Mouse (Mus musculus): Measurements from ENCODE around the gene Spg7. TPM values are rescaled to one million over a fixed set of nuclear protein-coding genes. Genes with fewer than 3 reads are reported as not detected.
"Not testable (repeated sequence)": the region's sequence is repeated elsewhere in the genome, so short reads cannot be mapped to it uniquely, and the experiment has no call there.

Spg7 gene
- polyA plus RNA-seq, 1 experiment from 2014 or later = 63.9 TPM

DNA sequence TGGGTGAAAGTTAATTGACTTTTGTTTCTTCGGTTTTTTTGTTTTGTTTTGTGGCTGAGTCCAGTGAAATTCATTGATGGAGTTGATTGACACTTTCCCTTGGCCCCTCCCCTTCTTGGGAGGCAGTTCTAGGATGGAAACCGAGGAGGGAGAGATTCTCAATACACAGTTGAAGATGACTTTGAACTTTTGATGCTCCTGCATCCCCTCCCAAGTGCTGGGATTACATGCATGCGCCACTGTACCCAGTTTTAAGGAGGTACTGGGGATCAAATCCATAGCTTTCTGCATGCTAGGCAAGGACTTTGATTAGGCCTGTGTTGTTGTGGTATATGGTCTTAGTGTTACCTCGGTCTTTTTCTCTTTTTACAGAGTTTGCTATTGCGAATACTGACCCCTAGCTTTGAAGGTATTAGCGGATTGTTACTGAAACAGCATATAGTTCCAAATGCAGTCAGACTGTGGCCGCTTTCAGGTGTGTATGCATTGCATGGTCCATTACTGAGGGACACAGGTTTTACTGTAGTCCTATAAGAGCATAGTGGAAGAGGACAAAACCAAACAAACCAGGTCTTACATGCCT, 3.5 kb downstream of the Spg7 start:
- peak overlapping the region; percentile 92 for H3K27ac ChIP-seq
- H3K36me3 ChIP-seq = peaks cover 22% of the 10 kb centered on the region
- no peaks in the 10 kb centered on the region for H3K9me3 ChIP-seq (replicated peaks)
- peak overlapping the region; percentile 95 for H3K4me3 ChIP-seq
- peaks cover 22% of the 10 kb centered on the region for H3K4me1 ChIP-seq
- H3K4me2 ChIP-seq (replicated peaks) = peak overlapping the region; percentile 68
- 41% methylated on average over 7 of the region's 7 CpGs for WGBS
- ATAC-seq (ENCODE audit: low FRiP score) = no peak
- H3K9ac ChIP-seq = peak overlapping the region; percentile 90
- H3K27me3 ChIP-seq = no peaks in the 10 kb centered on the region

DNA sequence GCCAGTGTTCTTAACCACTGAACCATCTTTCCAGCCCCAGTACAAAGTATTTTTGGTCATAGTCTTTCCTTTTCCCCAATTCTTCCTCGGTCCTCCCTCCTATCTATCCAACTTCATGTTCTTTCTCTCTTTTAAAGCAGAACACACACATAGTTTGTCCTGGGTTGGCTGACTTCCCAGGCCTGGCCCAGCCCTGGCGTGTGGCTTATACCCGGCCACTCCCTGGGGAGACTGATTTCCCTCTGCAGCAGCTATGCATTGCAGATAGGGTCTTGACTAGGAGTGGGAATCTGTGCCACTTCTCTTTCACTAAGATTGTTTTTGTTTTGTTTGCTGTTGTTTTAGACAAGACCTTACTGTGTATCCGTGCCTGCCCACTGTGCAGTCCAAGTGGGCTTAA, 8.4 kb downstream of the Spg7 start:
- H3K4me1 ChIP-seq = peaks cover 11% of the 10 kb centered on the region
- H3K27ac ChIP-seq = no peak overlapping the region
- H3K36me3 ChIP-seq = peaks cover 68% of the 10 kb centered on the region
- no peaks in the 10 kb centered on the region for H3K9me3 ChIP-seq (replicated peaks)
- H3K4me3 ChIP-seq = no peak overlapping the region
- no peaks in the 10 kb centered on the region for H3K27me3 ChIP-seq
- H3K4me2 ChIP-seq (replicated peaks) = no peak overlapping the region
- no peak overlapping the region for H3K9ac ChIP-seq
- WGBS = 87% methylated on average over 4 of the region's 4 CpGs
- ATAC-seq (ENCODE audit: low FRiP score) = no peak

DNA sequence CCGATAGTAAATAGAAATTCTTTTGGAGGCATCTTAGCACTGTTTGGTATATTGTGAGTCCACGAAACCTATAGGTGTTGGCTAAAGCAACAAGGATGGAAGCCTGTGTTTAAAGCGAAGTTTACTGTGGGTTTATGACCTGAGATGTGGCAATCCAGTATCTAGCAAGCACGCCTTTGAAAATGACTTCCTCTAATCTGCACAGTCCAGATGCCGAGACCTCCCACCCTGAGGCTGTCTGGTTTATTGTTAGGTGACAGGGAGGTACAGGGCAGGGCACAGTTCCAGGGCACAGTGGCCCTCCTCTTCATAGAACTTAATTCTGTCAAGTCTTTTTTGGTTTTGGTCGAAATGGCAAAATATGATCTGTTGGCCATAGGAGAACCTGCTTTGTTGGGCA, 14.5 kb downstream of the Spg7 start:
- H3K27me3 ChIP-seq = no peaks in the 10 kb centered on the region
- H3K4me3 ChIP-seq = no peak overlapping the region
- no peaks in the 10 kb centered on the region for H3K9me3 ChIP-seq (replicated peaks)
- H3K27ac ChIP-seq = no peak overlapping the region
- WGBS = 91% methylated on average over 6 of the region's 6 CpGs
- no peaks in the 10 kb centered on the region for H3K4me1 ChIP-seq
- no peak overlapping the region for H3K4me2 ChIP-seq (replicated peaks)
- H3K9ac ChIP-seq = no peak overlapping the region
- H3K36me3 ChIP-seq = peaks cover 94% of the 10 kb centered on the region
- no peak for ATAC-seq (ENCODE audit: low FRiP score)

DNA sequence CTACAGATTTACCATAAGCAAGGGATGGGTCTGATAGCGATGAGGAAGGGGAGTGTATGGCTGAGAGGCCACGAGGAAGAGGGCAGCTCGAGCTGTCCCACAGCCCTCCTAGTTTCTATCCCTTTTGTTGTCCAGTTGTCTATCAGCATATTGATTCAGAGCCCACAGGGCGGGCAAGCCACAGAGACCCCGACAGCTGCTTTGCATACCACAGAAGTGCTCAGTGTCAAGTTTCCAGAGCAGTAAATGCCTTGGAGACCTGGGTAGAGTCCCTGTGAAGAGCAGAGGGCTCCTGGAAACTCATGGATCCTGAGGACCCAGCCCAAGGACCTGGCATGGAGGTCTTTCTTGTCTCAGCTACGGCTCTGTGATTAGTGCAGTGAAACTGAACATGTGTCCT, 20.3 kb downstream of the Spg7 start:
- no peaks in the 10 kb centered on the region for H3K27me3 ChIP-seq
- H3K4me1 ChIP-seq = no peaks in the 10 kb centered on the region
- 81% methylated on average over 6 of the region's 6 CpGs for WGBS
- no peak overlapping the region for H3K4me2 ChIP-seq (replicated peaks)
- H3K4me3 ChIP-seq = no peak overlapping the region
- peaks cover 90% of the 10 kb centered on the region for H3K36me3 ChIP-seq
- H3K27ac ChIP-seq = no peak overlapping the region
- H3K9me3 ChIP-seq (replicated peaks) = no peaks in the 10 kb centered on the region
- no peak overlapping the region for H3K9ac ChIP-seq
- no peak for ATAC-seq (ENCODE audit: low FRiP score)

DNA sequence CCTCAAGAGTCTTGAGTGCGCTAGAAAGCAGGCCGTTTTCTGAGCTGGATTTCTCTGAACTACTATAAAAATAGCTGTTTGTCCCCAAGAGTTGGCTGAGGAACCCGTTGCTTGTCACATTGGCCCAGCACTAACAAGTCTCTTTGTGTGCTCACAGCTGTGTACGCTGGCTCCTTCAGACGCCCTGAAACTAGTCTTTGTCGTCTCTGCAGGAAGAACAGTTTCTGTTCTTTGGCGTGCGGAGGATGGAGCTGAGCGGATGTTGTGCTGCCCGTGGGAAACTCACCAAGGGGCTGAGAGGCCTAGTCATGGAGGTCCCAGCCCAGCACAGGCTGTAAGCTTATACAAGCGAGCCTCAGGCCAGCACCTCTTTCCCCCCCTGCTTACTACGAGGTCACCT, 20.9 kb downstream of the Spg7 start:
- Histone ChIP-seq H3K36me3 (peaks cover 93% of the 10 kb centered on the region), H3K9ac (no peak overlapping the region), H3K4me1 (no peaks in the 10 kb centered on the region), H3K4me2 (replicated peaks) (no peak overlapping the region), H3K9me3 (replicated peaks) (no peaks in the 10 kb centered on the region), H3K27ac (no peak overlapping the region), H3K4me3 (no peak overlapping the region), H3K27me3 (no peaks in the 10 kb centered on the region)
- no peak for ATAC-seq (ENCODE audit: low FRiP score)
- WGBS = 92% methylated on average over 12 of the region's 12 CpGs

DNA sequence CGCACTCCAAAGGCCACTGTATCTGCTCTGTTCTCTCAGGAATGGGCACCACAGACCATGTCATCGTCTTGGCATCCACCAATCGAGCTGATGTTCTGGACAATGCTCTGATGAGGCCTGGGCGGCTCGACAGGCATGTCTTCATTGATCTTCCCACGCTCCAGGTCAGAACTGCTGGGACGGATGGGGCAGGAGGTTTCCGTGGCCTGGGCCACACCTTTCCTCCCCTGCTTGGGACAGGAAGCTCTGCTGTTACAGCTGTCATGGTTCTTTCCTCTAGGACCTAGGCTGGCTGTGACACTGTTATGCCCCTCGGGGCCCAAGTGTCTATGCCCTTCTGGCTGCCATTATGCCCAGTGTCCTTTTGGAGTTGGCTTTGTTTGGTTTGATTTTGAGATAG, 24.5 kb downstream of the Spg7 start:
- H3K4me1 ChIP-seq = no peaks in the 10 kb centered on the region
- no peaks in the 10 kb centered on the region for H3K9me3 ChIP-seq (replicated peaks)
- H3K27ac ChIP-seq = no peak overlapping the region
- peaks cover 94% of the 10 kb centered on the region for H3K36me3 ChIP-seq
- no peaks in the 10 kb centered on the region for H3K27me3 ChIP-seq
- no peak overlapping the region for H3K4me2 ChIP-seq (replicated peaks)
- H3K4me3 ChIP-seq = no peak overlapping the region
- WGBS = 89% methylated on average over 9 of the region's 9 CpGs
- no peak overlapping the region for H3K9ac ChIP-seq
- ATAC-seq (ENCODE audit: low FRiP score) = no peak

DNA sequence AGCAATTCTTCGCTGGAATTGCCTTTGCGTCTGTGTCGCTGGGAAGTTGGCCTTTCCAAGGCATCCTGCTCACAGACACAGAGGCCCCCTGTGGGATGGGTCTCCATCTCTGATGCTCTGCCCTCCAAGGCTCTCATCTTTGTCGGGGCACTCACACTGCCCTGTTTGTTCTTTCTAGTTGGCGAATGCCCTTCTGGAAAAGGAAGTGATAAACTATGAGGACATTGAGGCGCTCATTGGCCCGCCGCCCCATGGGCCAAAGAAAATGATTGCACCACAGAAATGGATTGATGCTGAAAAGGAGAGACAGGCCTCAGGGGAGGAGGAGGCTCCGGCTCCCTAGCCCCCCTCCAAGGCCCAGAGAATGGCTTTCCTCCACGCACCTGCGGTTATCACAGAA, 34.5 kb downstream of the Spg7 start:
- ATAC-seq (ENCODE audit: low FRiP score) = no peak
- Histone ChIP-seq H3K36me3 (peaks cover 48% of the 10 kb centered on the region), H3K27me3 (no peaks in the 10 kb centered on the region), H3K4me1 (peaks cover 3% of the 10 kb centered on the region; the same call in 1 of the 2 replicates), H3K9ac (no peak overlapping the region), H3K4me3 (no peak overlapping the region), H3K4me2 (replicated peaks) (no peak overlapping the region), H3K9me3 (replicated peaks) (no peaks in the 10 kb centered on the region), H3K27ac (no peak overlapping the region)
- 85% methylated on average over 11 of the region's 11 CpGs for WGBS

DNA sequence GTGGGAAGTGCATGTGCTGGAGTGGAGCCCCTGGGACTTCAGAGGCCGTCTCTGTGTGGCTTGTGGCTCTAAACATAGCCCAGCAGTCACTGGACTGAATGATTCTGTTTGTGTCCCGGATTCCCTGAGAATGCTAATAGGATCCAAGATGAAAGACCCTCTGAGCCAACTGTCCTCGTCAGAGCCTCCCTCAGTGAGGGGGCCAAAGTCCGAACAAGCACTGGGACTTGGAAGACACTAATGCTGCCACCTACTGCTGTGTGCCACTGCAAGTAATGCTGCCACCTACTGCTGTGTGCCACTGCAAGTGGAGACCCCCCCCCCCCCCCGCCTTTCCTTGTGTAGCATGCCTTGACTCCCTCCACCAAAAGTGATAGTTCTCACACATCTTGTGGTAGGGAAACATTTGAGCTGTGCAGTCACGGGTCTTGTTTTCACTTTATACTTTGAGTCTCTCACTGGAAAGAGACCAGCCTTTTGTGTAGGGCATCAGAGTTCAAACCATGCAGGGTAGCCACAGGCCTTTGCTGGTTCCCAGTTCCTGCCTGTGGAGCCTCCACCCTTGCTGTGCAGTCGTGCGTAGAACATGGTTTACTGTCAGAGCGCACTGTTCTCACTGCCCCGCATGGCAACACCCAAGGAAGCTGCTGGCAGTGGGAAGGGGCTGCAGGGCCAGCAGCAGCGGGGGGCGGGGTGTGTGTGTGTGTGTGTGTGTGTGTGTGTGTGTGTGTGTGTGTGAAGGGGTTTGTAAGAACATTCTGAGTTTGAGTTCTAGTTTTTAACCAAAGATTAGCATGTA, 35.2 kb downstream of the Spg7 start:
- Histone ChIP-seq H3K4me1 (peaks cover 3% of the 10 kb centered on the region; the same call in 1 of the 2 replicates), H3K4me3 (no peak overlapping the region), H3K9ac (no peak overlapping the region), H3K27me3 (no peaks in the 10 kb centered on the region), H3K9me3 (replicated peaks) (no peaks in the 10 kb centered on the region), H3K27ac (no peak overlapping the region), H3K36me3 (peaks cover 46% of the 10 kb centered on the region), H3K4me2 (replicated peaks) (no peak overlapping the region)
- 76% methylated on average over 12 of the region's 12 CpGs for WGBS
- ATAC-seq (ENCODE audit: low FRiP score) = no peak

DNA sequence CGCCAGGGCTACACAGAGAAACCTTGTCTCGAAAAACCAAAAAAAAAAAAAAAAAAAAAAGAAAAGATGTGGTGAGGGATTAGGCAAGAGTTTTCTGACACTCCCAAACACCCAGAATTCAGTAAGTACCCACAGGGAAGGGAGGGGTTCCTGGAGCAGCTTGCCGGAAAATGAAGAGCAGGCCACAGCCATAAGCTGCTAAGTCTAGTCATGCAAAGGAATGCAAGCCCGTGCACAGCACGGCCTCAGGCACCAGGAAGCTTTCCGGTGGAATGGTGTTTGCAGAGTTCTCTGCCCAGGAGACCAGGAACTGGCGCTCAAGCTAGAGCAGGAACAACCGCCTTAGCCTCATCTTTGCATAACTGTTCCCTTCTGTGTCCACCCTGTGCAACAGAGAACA, 37.5 kb downstream of the Spg7 start:
- Histone ChIP-seq H3K9me3 (replicated peaks) (no peaks in the 10 kb centered on the region), H3K36me3 (peaks cover 45% of the 10 kb centered on the region), H3K4me3 (no peak overlapping the region), H3K27ac (no peak overlapping the region), H3K9ac (no peak overlapping the region), H3K4me1 (peaks cover 14% of the 10 kb centered on the region), H3K4me2 (replicated peaks) (no peak overlapping the region), H3K27me3 (no peaks in the 10 kb centered on the region)
- ATAC-seq (ENCODE audit: low FRiP score) = no peak
- 63% methylated on average over 8 of the region's 8 CpGs for WGBS

DNA sequence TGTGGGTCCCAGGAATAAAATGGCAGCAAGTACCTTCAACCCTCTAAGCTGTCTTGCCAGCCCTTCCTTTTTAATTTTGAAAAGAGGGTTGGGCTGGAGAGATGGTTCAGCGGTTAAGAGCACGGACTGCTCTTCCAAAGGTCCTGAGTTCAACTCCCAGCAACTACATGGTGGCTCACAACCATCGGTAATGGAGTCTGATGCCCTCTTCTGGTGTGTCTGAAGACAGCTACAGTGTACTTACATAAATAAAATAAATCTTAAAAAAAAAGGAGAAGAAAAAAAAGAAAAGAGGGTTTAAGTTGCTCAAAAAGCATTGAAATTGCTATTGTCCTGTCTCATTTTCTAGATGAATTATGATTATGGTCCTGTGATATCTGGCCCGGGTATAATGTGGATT, 38.5 kb downstream of the Spg7 start:
- Histone ChIP-seq H3K4me2 (replicated peaks) (no peak overlapping the region), H3K27ac (no peak overlapping the region), H3K36me3 (peaks cover 43% of the 10 kb centered on the region), H3K4me3 (no peak overlapping the region), H3K9me3 (replicated peaks) (no peaks in the 10 kb centered on the region), H3K4me1 (peaks cover 14% of the 10 kb centered on the region), H3K27me3 (no peaks in the 10 kb centered on the region), H3K9ac (no peak overlapping the region)
- no peak for ATAC-seq (ENCODE audit: low FRiP score)
- WGBS = 75% methylated on average over 4 of the region's 4 CpGs

DNA sequence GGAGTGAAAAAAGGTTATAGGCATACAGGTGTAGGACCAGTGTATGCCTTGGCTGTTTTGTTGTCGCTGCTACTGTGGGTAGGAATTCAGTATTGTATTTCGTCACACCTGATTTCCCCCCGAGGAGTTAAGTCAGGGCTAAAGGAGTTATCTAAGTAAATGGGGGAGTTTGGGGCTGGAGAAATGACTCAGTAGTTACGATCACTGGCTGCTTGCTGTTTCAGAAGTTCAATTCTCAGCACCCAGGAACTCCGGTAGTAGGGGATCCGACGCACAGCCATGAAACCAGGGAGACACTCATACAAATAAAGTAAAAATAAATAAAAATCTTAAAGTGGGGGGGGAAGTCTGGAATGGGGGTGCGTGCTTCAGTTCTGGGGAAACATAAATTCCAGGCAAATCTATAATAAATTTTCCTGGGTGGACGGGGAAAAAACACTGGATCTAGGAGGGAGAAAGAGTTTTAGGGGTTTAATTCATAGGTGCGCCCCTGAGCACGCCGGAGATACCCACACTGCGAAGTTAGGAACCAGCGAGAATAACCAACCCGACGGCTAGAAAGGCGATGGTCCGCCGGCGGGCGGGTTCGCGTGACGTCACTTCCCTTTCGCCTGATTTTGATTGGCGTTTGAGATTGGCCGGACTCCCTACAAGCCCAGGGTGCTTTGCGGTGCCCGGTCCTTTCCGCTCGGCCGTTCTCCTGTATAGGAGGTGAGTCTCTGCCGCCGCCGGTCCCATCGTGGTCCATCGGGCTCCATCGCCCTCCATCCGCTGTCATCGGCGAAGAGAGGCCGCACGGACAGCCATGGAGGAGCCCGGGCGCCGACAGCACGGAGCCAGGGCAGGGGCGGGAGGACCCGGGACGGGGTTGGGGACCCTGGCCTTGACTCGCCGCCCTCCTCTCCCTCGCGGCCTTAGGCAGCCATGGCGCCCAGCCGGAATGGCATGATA, 39.3 kb downstream of the Spg7 start, which contains the start of gene Rpl13:
Gene Rpl13, plus strand, starts transcription at position 616 of the 951 bp plus-strand sequence.
- peak within 1 kb of the TSS; percentile 93 for H3K27ac ChIP-seq
- ATAC-seq (ENCODE audit: low FRiP score) = peak; percentile 95
- H3K4me1 ChIP-seq = peaks cover 14% of the 10 kb centered on the region
- no peaks in the 10 kb centered on the region for H3K9me3 ChIP-seq (replicated peaks)
- peaks cover 40% of the 10 kb centered on the region for H3K36me3 ChIP-seq
- 2% methylated on average over 56 of the region's 56 CpGs for WGBS
- peak within 1 kb of the TSS; percentile 98 for H3K9ac ChIP-seq
- H3K4me3 ChIP-seq = peak within 1 kb of the TSS; percentile 82
- H3K4me2 ChIP-seq (replicated peaks) = peak within 1 kb of the TSS; percentile 96
- no peaks in the 10 kb centered on the region for H3K27me3 ChIP-seq

DNA sequence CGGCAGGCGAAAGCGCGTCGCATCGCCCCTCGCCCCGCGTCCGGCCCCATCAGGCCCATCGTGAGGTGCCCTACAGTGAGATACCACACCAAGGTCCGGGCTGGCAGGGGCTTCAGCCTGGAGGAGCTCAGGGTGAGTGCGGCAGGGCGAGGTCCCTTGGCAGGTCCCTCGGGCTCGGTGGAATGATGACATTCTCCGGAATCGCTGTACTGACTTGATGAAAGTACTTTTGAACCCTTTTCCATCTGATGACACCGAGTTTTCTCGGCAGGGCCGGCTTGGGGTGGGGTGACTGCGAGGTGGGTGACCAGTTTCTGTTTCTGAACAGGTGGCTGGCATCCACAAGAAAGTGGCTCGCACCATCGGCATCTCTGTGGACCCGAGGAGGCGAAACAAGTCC, 40.1 kb downstream of the Spg7 start:
- ATAC-seq (ENCODE audit: low FRiP score) = not testable (repeated sequence)
- H3K9ac ChIP-seq = peak overlapping the region; percentile 98
- under 1% methylated on average over 26 of the region's 26 CpGs for WGBS

More for the DNA sequence above, 40.1 kb downstream of the Spg7 start:
- Histone ChIP-seq H3K4me2 (replicated peaks) (peak overlapping the region; percentile 96), H3K4me3 (peak overlapping the region; percentile 82), H3K36me3 (peaks cover 32% of the 10 kb centered on the region), H3K4me1 (peaks cover 14% of the 10 kb centered on the region), H3K27ac (peak overlapping the region; percentile 93; the same call in 1 of the 2 replicates)
- not testable (repeated sequence) for H3K9me3 ChIP-seq (replicated peaks); H3K27me3 ChIP-seq
